Mouse (Mus musculus) heart, postnatal 25 days (tissue): ENCODE data around the gene Mlxip. TPM values are rescaled to one million over a fixed set of nuclear protein-coding genes. Genes with fewer than 3 reads are reported as not detected.
A peak's percentile ranks its signal among the peaks of the same experiment; 100 is the strongest.

Source experiments
- DNase-seq: peaks from one replicate; pipeline ENCODE4 v3.0.0; 2022; ENCODE audit warnings: low spot score
- intact Hi-C: fragments of 180-260 bp; cut with DNase I; formaldehyde crosslinking; loops from one replicate; pipeline ENCODE4 v1.15.1; 2025
- total RNA-seq, 2 experiments: library from RNA; stranded (reverse); gene quantifications; 2 replicates each; pipeline ENCODE4 v1.2.3; 2021

Gene Mlxip
- total RNA-seq = 10 to 100 TPM; 23.0 to 25.7 TPM

DNA sequence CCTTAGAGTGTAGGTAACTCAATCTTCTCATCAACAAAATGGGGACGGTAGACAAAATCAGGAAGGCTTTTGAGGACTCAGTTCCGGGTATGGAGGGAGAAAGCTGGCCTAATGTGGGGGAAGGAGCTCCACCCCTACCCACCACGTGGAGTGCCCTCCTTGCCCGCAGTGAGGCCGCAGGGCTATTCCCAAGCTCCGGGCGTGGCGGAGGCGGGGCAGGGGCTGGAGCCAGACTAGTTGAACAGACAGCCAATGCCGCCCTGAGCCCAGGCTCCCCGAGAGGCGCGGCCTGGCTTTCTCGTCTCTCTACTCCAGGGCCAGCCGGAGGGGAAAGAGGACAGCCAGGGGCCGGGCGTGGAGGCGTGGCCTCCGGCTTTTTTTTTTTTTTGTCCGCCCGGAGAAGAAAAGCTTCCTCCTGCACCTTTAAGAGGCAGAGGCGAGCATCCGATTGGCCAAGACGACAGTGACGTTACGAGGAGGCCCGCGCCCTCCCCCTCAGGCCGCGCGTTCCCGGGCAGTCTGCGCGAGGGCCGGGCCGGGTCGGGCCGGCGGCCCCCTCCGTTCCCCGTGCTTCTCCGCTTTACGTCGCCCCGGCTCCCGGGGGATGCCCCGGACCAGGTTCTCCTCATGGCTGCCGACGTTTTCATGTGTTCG is at the start of gene Mlxip:
Gene Mlxip (plus strand): TSS at position 496 of the 654 bp plus-strand sequence.
- DNase-seq = peak; percentile 93
- intact Hi-C loops = loop anchor here (2.0 kb wide), 1 partner anchor 38 kb away; no protein-coding TSS in a partner anchor

GRCm38 (mm10) chr5:123344963-123345852 is 49.4 kb upstream of the Mlxip start:
- no peak for DNase-seq
- intact Hi-C loops = loop anchor here (2.0 to 5.0 kb wide), 2 partner anchors 20 to 48 kb away; no protein-coding TSS in a partner anchor

DNA sequence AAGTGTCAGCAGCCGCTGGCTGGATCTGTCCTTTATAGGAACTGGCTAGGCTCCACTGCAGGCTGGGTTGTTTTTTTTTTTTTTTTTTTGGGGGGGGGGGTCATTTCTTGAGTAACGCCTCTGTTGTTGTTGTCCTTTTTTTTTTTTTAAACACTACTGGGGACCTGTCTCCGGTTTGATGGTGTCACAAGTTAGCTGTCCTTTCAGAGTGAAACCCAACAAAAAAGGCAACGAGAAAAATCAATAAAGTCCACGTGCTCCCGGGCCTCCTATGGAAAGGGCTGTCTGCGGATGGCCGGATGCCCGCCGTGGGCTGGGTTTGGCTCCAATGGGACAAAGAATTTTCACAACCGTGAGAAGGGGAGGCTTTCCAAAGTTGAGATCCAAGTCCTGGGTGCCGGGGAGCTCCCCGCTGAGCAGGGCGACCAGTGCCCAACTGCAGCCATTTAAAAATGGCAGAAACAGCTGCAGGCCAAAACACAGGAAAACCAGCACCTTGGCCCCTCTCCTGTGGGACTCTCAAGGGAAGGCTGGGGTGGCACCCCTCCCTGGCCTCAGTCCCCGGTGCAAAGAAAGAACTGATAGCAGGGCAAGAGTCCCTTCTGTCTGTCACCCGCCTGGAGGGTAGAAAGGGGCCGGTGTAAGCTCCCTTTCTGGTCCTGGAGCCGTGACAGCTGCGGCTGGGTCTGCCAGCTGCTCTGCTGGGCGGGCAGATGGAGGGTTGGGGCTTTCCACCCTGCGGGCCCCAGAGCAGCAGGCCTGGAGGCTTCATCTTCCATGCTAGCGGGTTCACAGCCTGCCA is 48.5 kb upstream of the Mlxip start:
- intact Hi-C loops = loop anchor here (2.0 to 5.0 kb wide), 2 partner anchors 19 to 49 kb away; no protein-coding TSS in a partner anchor
- DNase-seq = peak; percentile 63

DNA sequence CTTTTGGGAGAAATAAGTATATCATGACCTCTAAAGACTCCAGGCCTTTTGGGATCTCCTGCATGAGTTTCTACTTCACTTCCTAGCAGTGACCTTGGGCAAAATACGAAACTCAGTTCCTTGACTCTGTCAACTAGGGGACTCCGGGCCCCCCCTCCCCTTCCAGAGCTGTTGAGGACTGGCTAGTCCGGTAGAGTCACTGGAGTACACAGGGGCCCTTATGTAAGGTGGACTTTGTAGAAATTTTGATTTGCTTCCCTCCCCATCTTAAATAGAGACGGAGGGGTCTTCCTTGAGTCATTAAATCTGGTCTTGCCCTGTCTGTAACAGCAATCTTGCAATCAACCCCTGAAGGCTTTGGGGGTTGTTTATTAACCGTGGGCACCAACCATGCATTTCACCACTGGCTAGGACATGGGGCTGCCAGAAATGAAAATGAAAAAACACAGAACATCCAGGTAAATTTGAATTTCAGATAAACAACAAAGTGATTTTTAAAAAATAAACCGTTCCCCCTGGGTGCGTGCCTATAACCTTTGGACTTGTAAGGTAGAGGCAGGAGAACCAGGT is 47.8 kb upstream of the Mlxip start:
- DNase-seq = no peak
- intact Hi-C loops = loop anchor here (5.0 kb wide), 1 partner anchor 49 kb away; no protein-coding TSS in a partner anchor

- intact Hi-C loops = loop anchor here (5.0 kb wide), 1 partner anchor 51 kb away; no protein-coding TSS in a partner anchor
- DNase-seq = no peak
Observed at GRCm38 (mm10) chr5:123347985-123348384, 46.6 kb upstream of the Mlxip start.

DNA sequence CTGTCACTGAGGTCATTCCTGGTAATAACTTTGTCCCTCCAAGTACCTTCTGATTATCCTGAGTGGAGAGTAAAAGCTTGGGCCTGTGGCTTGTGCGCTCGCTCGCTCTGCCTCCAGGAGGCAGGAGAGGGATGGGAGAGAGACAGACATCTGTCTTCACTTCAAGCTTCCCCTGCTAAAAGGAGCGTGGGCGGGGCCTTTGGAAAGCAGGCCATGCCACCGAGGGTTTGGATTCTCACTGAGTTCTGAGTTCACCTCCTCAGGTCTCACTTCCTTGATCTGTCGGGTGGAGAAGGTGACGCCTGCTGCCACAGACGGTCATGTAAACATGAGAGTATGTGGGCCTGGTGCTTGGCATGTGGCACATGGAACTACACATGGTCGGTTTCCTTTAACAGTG is 44.2 kb upstream of the Mlxip start:
- intact Hi-C loops = no loop called here
- no peak for DNase-seq

- DNase-seq = no peak
- intact Hi-C loops = no loop called here
Observed at GRCm38 (mm10) chr5:123355918-123356317, 38.7 kb upstream of the Mlxip start.

DNA sequence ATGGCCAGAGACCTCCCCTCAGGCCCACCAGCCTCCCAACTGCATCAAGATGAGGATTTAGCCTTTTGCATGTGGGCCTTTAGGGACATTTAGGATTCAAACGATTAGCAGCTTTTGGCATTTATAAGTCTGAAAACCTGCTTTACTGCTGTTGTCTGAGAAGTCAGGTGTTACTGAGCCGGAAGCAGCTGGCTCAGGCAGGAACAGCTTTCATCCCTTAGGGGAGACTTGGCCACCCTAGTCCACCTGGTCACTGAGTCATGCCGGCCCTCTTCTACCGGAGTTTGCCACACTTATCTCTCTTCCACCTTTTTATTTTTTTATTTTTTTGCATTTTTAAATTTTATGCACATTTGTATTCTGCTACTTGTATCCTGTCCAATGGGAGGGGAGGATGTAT is 37.3 kb upstream of the Mlxip start:
- intact Hi-C loops = no loop called here
- DNase-seq = no peak

DNA sequence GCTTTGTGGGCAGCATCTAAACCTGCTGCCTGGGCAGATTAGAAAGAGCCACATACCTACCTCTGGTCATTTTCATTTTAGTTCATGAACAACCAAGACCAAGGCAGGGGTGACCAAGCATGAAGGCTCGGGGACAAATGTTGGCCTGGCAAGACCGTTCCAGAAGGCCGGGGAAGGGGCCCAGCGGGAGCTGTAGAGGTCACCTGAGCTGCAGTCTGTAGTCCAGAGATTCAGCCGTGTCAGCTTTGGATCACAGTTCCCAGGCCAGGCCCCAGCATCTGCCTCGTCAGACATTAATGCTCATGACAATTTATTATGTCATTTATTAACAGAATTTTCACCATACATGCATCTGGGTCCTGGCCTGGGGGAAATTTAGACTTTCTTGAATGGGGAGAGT is 35.2 kb upstream of the Mlxip start:
- intact Hi-C loops = no loop called here
- no peak for DNase-seq

DNA sequence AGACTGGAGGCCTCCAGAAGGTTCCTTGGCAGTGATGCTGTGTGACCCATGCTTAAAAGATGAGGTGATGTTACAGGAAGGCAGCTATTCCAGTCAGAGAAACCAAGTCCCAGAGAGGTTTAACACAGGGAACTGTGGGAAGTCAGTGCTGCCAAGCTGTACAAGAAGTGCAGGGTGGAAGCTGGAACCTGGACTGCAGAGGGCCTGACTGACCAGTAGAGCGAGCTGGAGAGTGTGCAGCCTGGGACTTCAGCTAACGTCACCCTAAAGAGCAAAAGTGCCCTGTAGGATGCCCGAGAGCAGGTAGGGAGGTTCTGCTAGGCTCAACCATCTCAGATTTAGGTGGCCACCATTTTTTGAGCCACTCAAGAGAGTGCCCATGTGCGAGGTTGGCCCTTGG is 31.7 kb upstream of the Mlxip start:
- no peak for DNase-seq
- intact Hi-C loops = no loop called here

- peak; percentile 48 for DNase-seq
- intact Hi-C loops = loop anchor here (2.0 kb wide), 1 partner anchor 20 kb away; no protein-coding TSS in a partner anchor
Observed at GRCm38 (mm10) chr5:123364302-123364971, 30.2 kb upstream of the Mlxip start.

DNA sequence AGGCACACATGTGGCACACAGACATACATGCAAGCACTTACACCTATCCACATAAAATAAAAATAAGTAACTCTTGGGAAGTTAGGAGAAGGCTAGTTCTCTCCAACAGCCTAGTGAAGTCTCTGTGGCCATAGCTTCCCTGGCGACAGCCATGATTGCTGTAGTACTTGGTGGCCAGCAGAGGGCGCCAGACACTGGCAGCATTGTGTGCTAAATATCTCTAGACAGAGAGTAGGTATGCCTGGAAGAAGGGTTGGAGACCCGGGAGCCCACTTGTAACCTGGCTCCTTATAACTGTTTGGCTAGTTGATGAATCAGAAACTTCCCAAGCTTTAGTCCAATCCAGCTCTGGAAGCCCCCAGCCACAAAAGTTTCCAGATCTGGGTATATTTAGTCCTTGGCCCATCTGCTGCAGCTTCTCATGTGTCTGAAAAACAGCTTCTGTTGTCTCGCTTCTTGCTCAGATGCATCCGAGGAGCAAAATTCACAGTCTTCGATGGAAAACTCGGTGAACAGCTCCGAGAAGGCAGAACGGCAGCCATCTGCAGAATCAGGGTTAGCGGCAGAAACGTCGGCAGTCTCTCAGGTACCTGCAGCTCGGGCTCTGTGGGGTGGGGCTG is 25.6 kb upstream of the Mlxip start:
- intact Hi-C loops = loop anchor here (2.0 to 5.0 kb wide), 3 partner anchors 68 to 130 kb away; no protein-coding TSS in a partner anchor

GRCm38 (mm10) chr5:123370049-123370448 is 24.5 kb upstream of the Mlxip start:
- intact Hi-C loops = loop anchor here (5.0 kb wide), 1 partner anchor 83 kb away; no protein-coding TSS in a partner anchor
- DNase-seq = no peak

More for the DNA sequence above, 25.6 kb upstream of the Mlxip start:
- DNase-seq = no peak

- DNase-seq = no peak
- intact Hi-C loops = no loop called here
Observed at GRCm38 (mm10) chr5:123375262-123375661, 19.3 kb upstream of the Mlxip start.

GRCm38 (mm10) chr5:123375793-123376452 is 18.7 kb upstream of the Mlxip start:
- DNase-seq = no peak
- intact Hi-C loops = loop anchor here (2.0 kb wide), 1 partner anchor 123 kb away; no protein-coding TSS in a partner anchor

DNA sequence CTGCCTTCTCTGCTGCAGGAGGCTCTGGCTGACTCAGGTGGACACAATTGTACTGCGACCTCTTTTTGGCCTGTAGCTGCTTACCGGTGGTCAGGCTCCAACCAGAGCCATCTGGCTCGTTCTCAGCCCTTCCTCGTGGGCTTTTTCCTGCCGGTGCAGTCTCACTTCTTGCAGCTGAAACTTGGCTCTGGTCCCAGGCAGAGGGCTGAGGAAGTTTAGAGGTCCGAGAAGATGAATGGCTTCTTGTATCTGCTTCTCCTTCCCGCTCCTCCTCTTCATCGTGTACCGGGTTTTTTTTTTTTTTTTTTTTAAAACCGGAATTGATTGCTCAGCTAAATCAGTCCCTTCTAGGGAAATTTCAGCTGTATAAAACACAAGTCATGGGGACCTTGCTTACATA is 18.0 kb upstream of the Mlxip start:
- intact Hi-C loops = loop anchor here (2.0 kb wide), 1 partner anchor 122 kb away; no protein-coding TSS in a partner anchor
- DNase-seq = peak; percentile 41

DNA sequence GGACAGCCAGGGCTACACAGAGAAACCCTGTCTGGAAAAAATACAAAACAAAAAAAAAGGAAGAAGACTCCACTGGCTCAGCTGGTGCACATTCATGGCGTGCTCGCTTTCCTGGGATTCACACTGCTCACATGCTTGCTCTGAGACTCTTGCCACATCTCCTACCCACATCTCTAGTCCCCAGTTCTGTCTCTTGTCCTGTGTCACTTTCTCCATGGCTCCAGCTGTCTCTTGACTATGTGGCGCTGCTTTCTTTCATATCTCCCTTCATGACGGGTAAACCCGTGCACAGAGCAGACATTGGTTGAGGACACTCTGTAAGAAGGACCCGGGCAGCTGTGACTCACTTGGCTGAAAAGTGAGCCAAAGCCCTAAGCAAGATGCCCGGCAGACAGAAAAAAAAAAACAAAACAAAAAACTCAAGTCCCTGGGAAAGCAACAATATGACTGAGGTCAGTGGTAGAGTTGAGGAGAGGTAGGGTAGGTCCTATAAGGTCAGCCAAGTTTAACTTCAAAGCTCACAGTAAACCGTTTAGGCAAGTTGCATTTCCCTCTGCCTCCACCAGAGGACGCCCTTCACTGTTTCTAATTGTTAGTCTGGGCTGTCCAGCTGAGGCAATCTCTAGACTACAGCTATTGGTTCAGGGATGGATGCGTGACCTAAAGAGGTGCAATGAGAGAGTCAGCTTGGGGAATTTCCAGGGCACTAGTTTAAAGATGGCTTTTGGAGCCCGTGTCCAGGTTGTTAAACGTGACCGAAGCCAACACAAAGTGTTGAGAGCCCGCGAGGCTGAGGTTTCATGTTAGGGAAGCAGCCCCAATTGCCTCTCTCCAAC is 17.3 kb upstream of the Mlxip start:
- intact Hi-C loops = loop anchor here (1.0 to 2.0 kb wide), 2 partner anchors 59 to 121 kb away; no protein-coding TSS in a partner anchor
- DNase-seq = peak; percentile 42
